Mouse (Mus musculus) heart, adult 2 months (tissue): Measurements from ENCODE around the gene Sncb. TPM values are rescaled to one million over a fixed set of nuclear protein-coding genes. Genes with fewer than 3 reads are reported as not detected.
A peak's percentile ranks its signal among the peaks of the same experiment; 100 is the strongest.

Experiments used
- DNase-seq, 2 experiments: peaks; one replicate each; pipeline ENCODE4 v3.0.0; 2021
- H3K27ac ChIP-seq: fragments of 200-600 bp; 2 replicates; pipeline ENCODE4 v1.8.1; 2022
- H3K27me3 ChIP-seq: fragments of 200-500 bp; 2 replicates; pipeline ENCODE4 v1.6.1; 2012; ENCODE audit warnings: mild to moderate bottlenecking, low read length, inconsistent platforms, mixed read lengths; ENCODE audit not compliant: control insufficient read depth, insufficient read depth
- H3K36me3 ChIP-seq: fragments of 200-500 bp; 2 replicates; pipeline ENCODE4 v1.6.1; 2012; ENCODE audit warnings: low read length, inconsistent platforms; ENCODE audit not compliant: control insufficient read depth, insufficient read depth
- H3K4me1 ChIP-seq: fragments of 200-500 bp; 2 replicates; pipeline ENCODE4 v1.6.1; 2011; ENCODE audit warnings: low read length; ENCODE audit not compliant: control insufficient read depth, insufficient read depth
- H3K4me3 ChIP-seq: fragments of 200-600 bp; 2 replicates; pipeline ENCODE4 v1.8.1; 2022
- H3K79me2 ChIP-seq: fragments of 200-500 bp; replicated peaks from 2 replicates; pipeline ENCODE4 v1.6.1; 2012; ENCODE audit warnings: mild to moderate bottlenecking, inconsistent platforms, low read length, moderate library complexity, mixed read lengths; ENCODE audit not compliant: control insufficient read depth, insufficient read depth
- H3K9ac ChIP-seq: fragments of 200-500 bp; 2 replicates; pipeline ENCODE4 v1.6.1; 2012; ENCODE audit warnings: low read depth, mild to moderate bottlenecking, control low read depth, inconsistent platforms, low read length, mixed read lengths
- CTCF ChIP-seq: fragments of 200-600 bp; IDR thresholded peaks from 2 replicates; pipeline ENCODE4 v1.8.1; 2022; ENCODE audit warnings: antibody characterized with exemption, mild to moderate bottlenecking, moderate library complexity
- EP300 ChIP-seq: fragments of 200-500 bp; IDR thresholded peaks from 2 replicates; pipeline ENCODE4 v1.6.1; 2011; ENCODE audit warnings: low read depth, low read length, control low read depth; ENCODE audit not compliant: insufficient read depth
- POLR2A ChIP-seq: fragments of 200-500 bp; IDR thresholded peaks from 2 replicates; pipeline ENCODE4 v1.6.1; 2011; ENCODE audit warnings: mild to moderate bottlenecking, low read depth, low read length, control low read depth; ENCODE audit not compliant: insufficient read depth
- WGBS: fragments of 180-500 bp; shearing (Covaris S2); methylation state at CpG from one replicate; pipeline ENCODE4 v1.1.7; 2018; 5-methylcytosine and 5-hydroxymethylcytosine counted together
- intact Hi-C: fragments of 180-260 bp; cut with DNase I; formaldehyde crosslinking; loops from one replicate; pipeline ENCODE4 v1.15.1; 2025
- polyA plus RNA-seq: library from polyadenylated mRNA; depleted of rRNA; stranded (reverse); fragments of >200 nt; gene quantifications from 2 replicates; pipeline ENCODE4 v1.2.3, GENCODE M21; 2012
- total RNA-seq, 2 experiments: library from RNA; stranded (reverse); gene quantifications; 2 replicates each; pipeline ENCODE4 v1.2.3; 2021

The Sncb gene
- total and polyA plus RNA-seq, 3 experiments = 0.31 TPM; not detected in 2

- WGBS = 81% methylated on average over 6 of the region's 6 CpGs
- Histone ChIP-seq H3K27ac (no peak overlapping the region), H3K27me3 (no peaks in the 10 kb centered on the region; the same call in 1 of the 2 replicates), H3K36me3 (no peaks in the 10 kb centered on the region), H3K9ac (no peak overlapping the region), H3K4me3 (no peak overlapping the region), H3K79me2 (no peaks in the 10 kb centered on the region), H3K4me1 (no peaks in the 10 kb centered on the region; the same call in 1 of the 2 replicates)
- no peak for DNase-seq
- TF ChIP-seq POLR2A = no peak
- peak; percentile 28 for TF ChIP-seq CTCF
- no peak for TF ChIP-seq EP300
- intact Hi-C loops = no loop called here
Measured at GRCm38 (mm10) chr13:54803010-54803409, 36.6 kb upstream of the Sncb start.

GRCm38 (mm10) chr13:54800206-54800605, 33.8 kb upstream of the Sncb start:
- 45% methylated on average over 4 of the region's 4 CpGs for WGBS

GRCm38 (mm10) chr13:54799701-54800100, 33.3 kb upstream of the Sncb start:
- H3K79me2 ChIP-seq = no peaks in the 10 kb centered on the region
- 3% methylated on average over 9 of the region's 9 CpGs for WGBS
- H3K36me3 ChIP-seq = no peaks in the 10 kb centered on the region
- TF ChIP-seq CTCF = peak; percentile 98; the same call in 1 of the 2 replicates
- TF ChIP-seq POLR2A = no peak
- peak; percentile 76 for TF ChIP-seq EP300
- no peaks in the 10 kb centered on the region for H3K27me3 ChIP-seq
- DNase-seq = peak; percentile 64 to 73
- intact Hi-C loops = loop anchor here (1.0 to 2.0 kb wide), 2 partner anchors 271 to 379 kb away; no protein-coding TSS in a partner anchor
- H3K4me1 ChIP-seq = no peaks in the 10 kb centered on the region; the same call in 1 of the 2 replicates
- no peak overlapping the region for H3K4me3 ChIP-seq
- H3K9ac ChIP-seq = no peak overlapping the region
- H3K27ac ChIP-seq = no peak overlapping the region

More at GRCm38 (mm10) chr13:54800206-54800605, 33.8 kb upstream of the Sncb start:
- no peak overlapping the region for H3K4me3 ChIP-seq
- intact Hi-C loops = no loop called here
- no peaks in the 10 kb centered on the region for H3K79me2 ChIP-seq
- H3K36me3 ChIP-seq = no peaks in the 10 kb centered on the region
- no peaks in the 10 kb centered on the region for H3K27me3 ChIP-seq
- H3K9ac ChIP-seq = no peak overlapping the region
- no peak overlapping the region for H3K27ac ChIP-seq
- DNase-seq = no peak
- no peaks in the 10 kb centered on the region; the same call in 1 of the 2 replicates for H3K4me1 ChIP-seq
- TF ChIP-seq EP300 (no peak), CTCF (no peak), POLR2A (no peak)

GRCm38 (mm10) chr13:54798740-54799139, 32.3 kb upstream of the Sncb start:
- H3K27ac ChIP-seq = no peak overlapping the region
- no peak for DNase-seq
- no peak overlapping the region for H3K9ac ChIP-seq
- no peaks in the 10 kb centered on the region; the same call in 1 of the 2 replicates for H3K4me1 ChIP-seq
- no peaks in the 10 kb centered on the region for H3K79me2 ChIP-seq
- no peaks in the 10 kb centered on the region for H3K27me3 ChIP-seq
- 49% methylated on average over 10 of the region's 10 CpGs for WGBS
- no peak overlapping the region for H3K4me3 ChIP-seq
- intact Hi-C loops = loop anchor here (1.0 to 2.0 kb wide), 2 partner anchors 272 to 380 kb away; no protein-coding TSS in a partner anchor
- H3K36me3 ChIP-seq = no peaks in the 10 kb centered on the region
- TF ChIP-seq CTCF = no peak
- no peak for TF ChIP-seq POLR2A
- TF ChIP-seq EP300 = no peak

GRCm38 (mm10) chr13:54797861-54798643, 31.7 kb upstream of the Sncb start:
- DNase-seq = no peak
- Histone ChIP-seq H3K9ac (no peak overlapping the region), H3K79me2 (no peaks in the 10 kb centered on the region), H3K4me1 (no peaks in the 10 kb centered on the region; the same call in 1 of the 2 replicates), H3K36me3 (no peaks in the 10 kb centered on the region), H3K4me3 (no peak overlapping the region), H3K27me3 (no peaks in the 10 kb centered on the region), H3K27ac (no peak overlapping the region)
- intact Hi-C loops = loop anchor here (2.0 kb wide), 1 partner anchor 273 kb away; no protein-coding TSS in a partner anchor
- 71% methylated on average over 16 of the region's 16 CpGs for WGBS
- TF ChIP-seq CTCF = no peak
- no peak for TF ChIP-seq POLR2A
- TF ChIP-seq EP300 = no peak

GRCm38 (mm10) chr13:54797356-54797755, 31.0 kb upstream of the Sncb start:
- H3K4me1 ChIP-seq = no peaks in the 10 kb centered on the region; the same call in 1 of the 2 replicates
- H3K27me3 ChIP-seq = no peaks in the 10 kb centered on the region
- intact Hi-C loops = no loop called here
- WGBS = 43% methylated on average over 4 of the region's 4 CpGs
- TF ChIP-seq EP300 (no peak), CTCF (peak; percentile 91)
- H3K9ac ChIP-seq = no peak overlapping the region
- DNase-seq = peak in 1 of 2 experiments; percentile 33
- H3K27ac ChIP-seq = no peak overlapping the region
- H3K4me3 ChIP-seq = no peak overlapping the region
- H3K79me2 ChIP-seq = no peaks in the 10 kb centered on the region
- no peaks in the 10 kb centered on the region for H3K36me3 ChIP-seq
